Mouse (Mus musculus) layer of hippocampus, adult 2 months (tissue): Measurements from ENCODE around the gene Cdc123. TPM values are rescaled to one million over a fixed set of nuclear protein-coding genes. Genes with fewer than 3 reads are reported as not detected.
"Not testable (repeated sequence)": the region's sequence is repeated elsewhere in the genome, so short reads cannot be mapped to it uniquely, and the experiment has no call there.

Source experiments
- DNase-seq, 2 experiments: peaks; one replicate each; pipeline ENCODE4 v3.0.0; 2022; ENCODE audit warnings: low spot score in 2 of 2
- H3K27ac ChIP-seq: fragments of 200-600 bp; 2 replicates; pipeline ENCODE4 v1.8.1; 2022
- H3K4me3 ChIP-seq: fragments of 200-600 bp; 2 replicates; pipeline ENCODE4 v1.8.1; 2022; ENCODE audit warnings: mild to moderate bottlenecking
- CTCF ChIP-seq: fragments of 200-600 bp; conservative IDR thresholded peaks from 2 replicates; pipeline ENCODE4 v1.8.1; 2022; ENCODE audit warnings: antibody characterized with exemption, mild to moderate bottlenecking, moderate library complexity
- total RNA-seq, 2 experiments: library from RNA; stranded (reverse); gene quantifications; 2 replicates each; pipeline ENCODE4 v1.2.3; 2021

Cdc123 gene
- total RNA-seq, 2 experiments from 2014 or later, result 135 to 157 TPM

- Histone ChIP-seq H3K27ac (no peak overlapping the region), H3K4me3 (no peak overlapping the region)
- no peak for DNase-seq
- no peak for TF ChIP-seq CTCF
Observed at GRCm38 (mm10) chr2:5825265-5825913, 19.6 kb downstream of the Cdc123 start.

GRCm38 (mm10) chr2:5824685-5825084 lies 20.3 kb downstream of the Cdc123 start:
- no peak for TF ChIP-seq CTCF
- Histone ChIP-seq H3K4me3 (no peak overlapping the region), H3K27ac (no peak overlapping the region)
- no peak for DNase-seq

- no peak overlapping the region for H3K27ac ChIP-seq
- H3K4me3 ChIP-seq, result no peak overlapping the region
- no peak for DNase-seq
- peak; percentile 74 for TF ChIP-seq CTCF
Observed at GRCm38 (mm10) chr2:5824213-5824612, 20.8 kb downstream of the Cdc123 start.

- H3K27ac ChIP-seq, result no peak overlapping the region
- DNase-seq, result no peak
- no peak for TF ChIP-seq CTCF
- no peak overlapping the region for H3K4me3 ChIP-seq
Observed at GRCm38 (mm10) chr2:5822449-5822848, 22.5 kb downstream of the Cdc123 start.

GRCm38 (mm10) chr2:5821264-5821663 lies 23.7 kb downstream of the Cdc123 start:
- no peak overlapping the region for H3K4me3 ChIP-seq
- DNase-seq, result no peak
- no peak for TF ChIP-seq CTCF
- no peak overlapping the region for H3K27ac ChIP-seq

- no peak for DNase-seq
- H3K4me3 ChIP-seq, result no peak overlapping the region
- no peak overlapping the region for H3K27ac ChIP-seq
- TF ChIP-seq CTCF, result no peak
Observed at GRCm38 (mm10) chr2:5811235-5811782, 33.7 kb downstream of the Cdc123 start.

GRCm38 (mm10) chr2:5810036-5810718 lies 34.8 kb downstream of the Cdc123 start:
- no peak for DNase-seq
- H3K4me3 ChIP-seq, result no peak overlapping the region
- no peak overlapping the region for H3K27ac ChIP-seq
- no peak for TF ChIP-seq CTCF

- not testable (repeated sequence) for H3K4me3 ChIP-seq, H3K27ac ChIP-seq, DNase-seq
- TF ChIP-seq CTCF, result peak; percentile 74
Observed at GRCm38 (mm10) chr2:5806201-5806600, 38.8 kb downstream of the Cdc123 start.

GRCm38 (mm10) chr2:5805228-5805627 lies 39.7 kb downstream of the Cdc123 start:
- H3K27ac ChIP-seq, result no peak overlapping the region
- TF ChIP-seq CTCF, result no peak
- DNase-seq, result no peak
- H3K4me3 ChIP-seq, result no peak overlapping the region

GRCm38 (mm10) chr2:5804440-5805045 lies 40.4 kb downstream of the Cdc123 start:
- H3K27ac ChIP-seq, result no peak overlapping the region
- DNase-seq, result no peak
- no peak for TF ChIP-seq CTCF
- no peak overlapping the region for H3K4me3 ChIP-seq

GRCm38 (mm10) chr2:5801927-5802590 lies 42.9 kb downstream of the Cdc123 start:
- no peak for DNase-seq
- no peak overlapping the region for H3K27ac ChIP-seq
- TF ChIP-seq CTCF, result no peak
- H3K4me3 ChIP-seq, result no peak overlapping the region

- Histone ChIP-seq H3K27ac (no peak overlapping the region), H3K4me3 (no peak overlapping the region)
- TF ChIP-seq CTCF, result no peak
- DNase-seq, result no peak
Observed at GRCm38 (mm10) chr2:5801182-5801640, 43.8 kb downstream of the Cdc123 start.
